Mouse (Mus musculus): Measurements from ENCODE around the gene Umad1.

The Umad1 gene

GRCm38 (mm10) chr6:8474316-8474715 is 215.2 kb downstream of the Umad1 start:
- DNase-seq (ENCODE audit: inconsistent ontology term) = no peak

GRCm38 (mm10) chr6:8474820-8475219 is 215.7 kb downstream of the Umad1 start:
- no peak for DNase-seq (ENCODE audit: inconsistent ontology term)

GRCm38 (mm10) chr6:8479176-8479575 is 220.1 kb downstream of the Umad1 start:
- DNase-seq (ENCODE audit: inconsistent ontology term) = no peak

- no peak for DNase-seq (ENCODE audit: inconsistent ontology term)
Observed at GRCm38 (mm10) chr6:8484437-8485275, 225.6 kb downstream of the Umad1 start.

- DNase-seq (ENCODE audit: inconsistent ontology term) = no peak
Observed at GRCm38 (mm10) chr6:8485414-8486175, 226.5 kb downstream of the Umad1 start.

GRCm38 (mm10) chr6:8486391-8487043 is 227.4 kb downstream of the Umad1 start:
- no peak for DNase-seq (ENCODE audit: inconsistent ontology term)

- no peak for DNase-seq (ENCODE audit: inconsistent ontology term)
Observed at GRCm38 (mm10) chr6:8487044-8487853, 228.2 kb downstream of the Umad1 start.

GRCm38 (mm10) chr6:8488249-8488648 is 229.2 kb downstream of the Umad1 start:
- DNase-seq (ENCODE audit: inconsistent ontology term) = no peak

- no peak for DNase-seq (ENCODE audit: inconsistent ontology term)
Observed at GRCm38 (mm10) chr6:8489266-8489665, 230.2 kb downstream of the Umad1 start.

GRCm38 (mm10) chr6:8489938-8490585 is 231.0 kb downstream of the Umad1 start:
- no peak for DNase-seq (ENCODE audit: inconsistent ontology term)

- no peak for DNase-seq (ENCODE audit: inconsistent ontology term)
Observed at GRCm38 (mm10) chr6:8492248-8492647, 233.2 kb downstream of the Umad1 start.

- DNase-seq (ENCODE audit: inconsistent ontology term) = no peak
Observed at GRCm38 (mm10) chr6:8495109-8495826, 236.2 kb downstream of the Umad1 start.

- DNase-seq (ENCODE audit: inconsistent ontology term) = no peak
Observed at GRCm38 (mm10) chr6:8495827-8496222, 236.7 kb downstream of the Umad1 start.

- DNase-seq (ENCODE audit: inconsistent ontology term) = no peak
Observed at GRCm38 (mm10) chr6:8497234-8497867, 238.3 kb downstream of the Umad1 start.

- DNase-seq (ENCODE audit: inconsistent ontology term) = no peak
Observed at GRCm38 (mm10) chr6:8497868-8498257, 238.8 kb downstream of the Umad1 start.

GRCm38 (mm10) chr6:8498961-8499360 is 239.9 kb downstream of the Umad1 start:
- no peak for DNase-seq (ENCODE audit: inconsistent ontology term)

- DNase-seq (ENCODE audit: inconsistent ontology term) = no peak
Observed at GRCm38 (mm10) chr6:8503953-8504352, 244.9 kb downstream of the Umad1 start.

- DNase-seq (ENCODE audit: inconsistent ontology term) = no peak
Observed at GRCm38 (mm10) chr6:8504521-8505228, 245.6 kb downstream of the Umad1 start.

GRCm38 (mm10) chr6:8506631-8507030 is 247.5 kb downstream of the Umad1 start:
- DNase-seq (ENCODE audit: inconsistent ontology term) = no peak
